Mouse (Mus musculus) stomach, embryonic 16.5 days (tissue): ENCODE results near the gene Ebf1. TPM values are rescaled to one million over a fixed set of nuclear protein-coding genes. Genes with fewer than 3 reads are reported as not detected.
A peak's percentile ranks its signal among the peaks of the same experiment; 100 is the strongest.

Source experiments
- ATAC-seq: fragments of 200-750 bp; cut with Nextera tagmentation; 2 replicates; pipeline ENCODE4 v1.8.0; 2017; ENCODE audit warnings: moderate number of reproducible peaks, moderate TSS enrichment; ENCODE audit not compliant: insufficient read depth, low FRiP score
- H3K27ac ChIP-seq: fragments of 300-500 bp; sonication (generic); 2 replicates; pipeline ENCODE4 v1.5.1; 2014; ENCODE audit warnings: low read length
- H3K27me3 ChIP-seq: fragments of 300-500 bp; sonication (generic); 2 replicates; pipeline ENCODE4 v1.6.1; 2014; ENCODE audit warnings: low read length, control low read depth, mixed read lengths; ENCODE audit not compliant: control insufficient read depth, insufficient read depth
- H3K36me3 ChIP-seq: fragments of 300-500 bp; sonication (generic); 2 replicates; pipeline ENCODE4 v1.6.1; 2014; ENCODE audit warnings: low read length; ENCODE audit not compliant: control insufficient read depth, insufficient read depth
- H3K4me1 ChIP-seq: fragments of 300-500 bp; sonication (generic); 2 replicates; pipeline ENCODE4 v1.6.1; 2014; ENCODE audit warnings: low read length, control low read depth, mixed read lengths; ENCODE audit not compliant: control insufficient read depth, insufficient read depth
- H3K4me2 ChIP-seq: fragments of 300-500 bp; sonication (generic); 2 replicates; pipeline ENCODE4 v1.6.1; 2014; ENCODE audit warnings: low read depth, low read length, mixed read lengths
- H3K4me3 ChIP-seq: fragments of 300-500 bp; sonication (generic); replicated peaks from 2 replicates; pipeline ENCODE4 v1.5.1; 2014; ENCODE audit warnings: mild to moderate bottlenecking, low read length
- H3K9ac ChIP-seq: fragments of 300-500 bp; sonication (generic); 2 replicates; pipeline ENCODE4 v1.6.1; 2014; ENCODE audit warnings: low read length
- H3K9me3 ChIP-seq: fragments of 300-500 bp; sonication (generic); replicated peaks from 2 replicates; pipeline ENCODE4 v1.6.1; 2016; ENCODE audit warnings: low read length, control low read depth; ENCODE audit not compliant: control insufficient read depth
- WGBS: fragments of 180-500 bp; shearing (Covaris S2); extraction: QIAGEN DNeasy Blood & Tissue Kit; methylation state at CpG from one replicate; pipeline ENCODE4 v1.1.7; 2014; 5-methylcytosine and 5-hydroxymethylcytosine counted together
- polyA plus RNA-seq: library from polyadenylated mRNA; unstranded; fragments of >200 nt; fragmentation: Nextera tagmentation; extraction: Ambion mirVana; gene quantifications from 2 replicates; pipeline ENCODE4 v1.2.1, GENCODE M21; 2015

Gene Ebf1
- polyA plus RNA-seq, 1 experiment from 2014 or later = 12.4 TPM

DNA sequence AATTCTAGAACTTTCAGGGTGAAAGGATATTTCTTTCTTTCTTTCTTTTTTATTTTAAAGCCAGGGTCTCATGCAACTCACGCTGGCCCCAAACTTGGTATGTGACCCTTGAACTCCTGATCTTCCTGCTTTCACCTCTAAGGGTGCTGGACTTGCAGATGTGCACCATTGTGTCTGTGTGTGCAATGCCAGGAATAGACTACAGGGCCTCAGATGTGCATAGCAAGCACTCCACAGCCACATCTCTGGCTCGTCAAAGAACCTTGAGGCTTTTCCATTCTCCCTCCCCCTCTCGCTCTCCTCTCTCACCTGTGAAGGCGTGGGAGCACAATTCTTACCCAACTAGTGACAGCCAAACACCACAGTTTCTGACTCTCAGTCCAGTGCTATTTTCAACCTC is 137.2 kb downstream of the Ebf1 start:
- peaks cover 7% of the 10 kb centered on the region; the same call in 1 of the 2 replicates for H3K4me1 ChIP-seq
- H3K27me3 ChIP-seq = no peaks in the 10 kb centered on the region
- no peaks in the 10 kb centered on the region for H3K36me3 ChIP-seq
- no peak overlapping the region for H3K27ac ChIP-seq
- 60% methylated on average over 4 of the region's 4 CpGs for WGBS
- no peaks in the 10 kb centered on the region for H3K9me3 ChIP-seq
- no peak overlapping the region for H3K4me3 ChIP-seq
- no peak overlapping the region for H3K4me2 ChIP-seq
- no peak overlapping the region for H3K9ac ChIP-seq
- ATAC-seq = no peak

DNA sequence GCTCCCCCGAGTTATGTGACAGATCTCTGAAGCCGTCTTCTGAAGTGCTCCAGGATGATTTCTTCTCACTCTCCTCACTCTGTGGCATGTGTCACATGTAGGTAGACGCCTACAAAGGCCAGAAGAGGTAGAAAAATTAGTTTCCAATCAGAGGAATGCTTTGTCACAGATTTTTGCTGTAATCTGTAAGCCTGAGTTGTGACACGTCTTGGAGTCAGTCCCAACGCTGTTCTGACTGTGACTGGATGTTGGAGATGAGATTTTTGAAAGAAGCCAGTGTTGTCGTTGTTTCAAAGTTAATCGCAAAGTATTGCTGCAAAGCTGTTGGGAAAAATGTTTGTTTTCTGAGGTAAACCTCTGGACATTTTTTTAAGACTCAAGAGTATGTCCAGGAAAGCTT is 139.2 kb downstream of the Ebf1 start:
- H3K4me3 ChIP-seq = no peak overlapping the region
- WGBS = 74% methylated on average over 7 of the region's 7 CpGs
- ATAC-seq = no peak
- H3K4me2 ChIP-seq = no peak overlapping the region
- no peak overlapping the region for H3K27ac ChIP-seq
- H3K27me3 ChIP-seq = no peaks in the 10 kb centered on the region
- H3K4me1 ChIP-seq = peaks cover 7% of the 10 kb centered on the region; the same call in 1 of the 2 replicates
- no peaks in the 10 kb centered on the region for H3K9me3 ChIP-seq
- no peaks in the 10 kb centered on the region for H3K36me3 ChIP-seq
- H3K9ac ChIP-seq = no peak overlapping the region

DNA sequence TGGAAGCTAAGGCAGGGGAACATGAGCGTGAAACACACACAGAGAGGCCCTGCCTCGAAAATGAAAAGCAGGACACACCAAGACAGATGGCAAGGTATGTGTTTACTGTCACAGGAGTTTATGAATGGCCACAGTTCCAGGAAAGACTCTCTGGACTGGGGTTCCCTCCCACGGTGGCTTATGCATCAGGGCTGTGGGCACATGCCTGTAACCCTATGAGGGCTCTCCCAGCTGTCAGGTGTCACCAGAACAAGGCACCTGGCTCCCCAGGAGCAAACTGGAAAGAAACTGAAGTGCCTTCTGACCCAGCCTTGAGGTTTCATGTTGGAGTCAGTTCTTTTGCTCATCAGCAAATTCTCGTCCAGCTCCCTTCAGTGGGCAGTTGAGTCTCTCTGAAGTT is 141.7 kb downstream of the Ebf1 start:
- 56% methylated on average over 4 of the region's 4 CpGs for WGBS
- H3K36me3 ChIP-seq = no peaks in the 10 kb centered on the region
- ATAC-seq = no peak
- no peaks in the 10 kb centered on the region for H3K9me3 ChIP-seq
- no peak overlapping the region for H3K4me2 ChIP-seq
- no peaks in the 10 kb centered on the region for H3K27me3 ChIP-seq
- no peak overlapping the region for H3K27ac ChIP-seq
- no peak overlapping the region for H3K9ac ChIP-seq
- H3K4me3 ChIP-seq = no peak overlapping the region
- H3K4me1 ChIP-seq = peaks cover 9% of the 10 kb centered on the region; the same call in 1 of the 2 replicates

DNA sequence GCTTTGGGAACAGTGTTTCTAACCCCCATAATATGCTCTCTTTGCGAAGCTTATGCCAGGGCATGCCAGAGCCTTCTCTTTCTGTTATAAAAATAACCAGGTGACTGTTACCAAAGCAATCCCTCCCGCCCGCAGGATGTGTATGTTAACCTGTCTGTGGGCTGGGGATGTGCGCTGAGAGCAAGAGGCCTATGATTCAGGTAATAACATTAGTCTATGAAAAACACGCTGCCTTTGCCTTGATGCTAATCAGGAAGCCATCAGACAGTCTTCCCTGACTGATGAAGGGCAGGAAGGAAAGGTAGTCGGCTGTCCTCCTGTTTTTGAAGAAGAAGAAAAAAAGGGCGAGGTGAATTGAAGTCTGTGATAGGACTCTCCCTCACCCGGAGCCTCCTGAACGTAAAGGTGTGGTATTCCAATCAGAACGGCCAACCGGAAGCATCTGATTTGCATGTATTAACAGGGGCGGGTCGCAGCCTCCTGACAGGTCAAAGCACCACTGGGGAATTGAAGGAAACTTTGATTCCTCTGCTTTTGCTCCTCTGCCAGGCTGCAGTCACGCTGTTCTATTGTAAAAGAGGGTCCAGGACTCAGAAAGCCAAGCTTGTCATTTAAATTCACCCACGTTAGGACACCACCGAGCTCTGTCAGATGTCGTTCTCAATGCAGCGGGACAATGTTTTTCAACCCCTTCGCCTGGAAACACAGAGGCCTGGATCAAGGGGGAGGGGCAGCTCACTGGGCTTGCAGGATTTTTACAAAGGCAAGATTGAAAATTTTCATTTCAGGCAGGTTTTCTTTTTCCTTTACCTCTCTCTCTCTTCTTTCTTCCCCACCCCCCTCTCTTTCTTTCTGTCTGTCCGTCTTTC is 144.2 kb downstream of the Ebf1 start:
- Histone ChIP-seq H3K27me3 (no peaks in the 10 kb centered on the region), H3K4me1 (peaks cover 9% of the 10 kb centered on the region; the same call in 1 of the 2 replicates), H3K9me3 (no peaks in the 10 kb centered on the region), H3K4me2 (peak overlapping the region; percentile 14), H3K27ac (no peak overlapping the region), H3K9ac (no peak overlapping the region), H3K4me3 (no peak overlapping the region; the same call in 1 of the 2 replicates), H3K36me3 (no peaks in the 10 kb centered on the region)
- WGBS = 28% methylated on average over 20 of the region's 20 CpGs
- ATAC-seq = no peak

DNA sequence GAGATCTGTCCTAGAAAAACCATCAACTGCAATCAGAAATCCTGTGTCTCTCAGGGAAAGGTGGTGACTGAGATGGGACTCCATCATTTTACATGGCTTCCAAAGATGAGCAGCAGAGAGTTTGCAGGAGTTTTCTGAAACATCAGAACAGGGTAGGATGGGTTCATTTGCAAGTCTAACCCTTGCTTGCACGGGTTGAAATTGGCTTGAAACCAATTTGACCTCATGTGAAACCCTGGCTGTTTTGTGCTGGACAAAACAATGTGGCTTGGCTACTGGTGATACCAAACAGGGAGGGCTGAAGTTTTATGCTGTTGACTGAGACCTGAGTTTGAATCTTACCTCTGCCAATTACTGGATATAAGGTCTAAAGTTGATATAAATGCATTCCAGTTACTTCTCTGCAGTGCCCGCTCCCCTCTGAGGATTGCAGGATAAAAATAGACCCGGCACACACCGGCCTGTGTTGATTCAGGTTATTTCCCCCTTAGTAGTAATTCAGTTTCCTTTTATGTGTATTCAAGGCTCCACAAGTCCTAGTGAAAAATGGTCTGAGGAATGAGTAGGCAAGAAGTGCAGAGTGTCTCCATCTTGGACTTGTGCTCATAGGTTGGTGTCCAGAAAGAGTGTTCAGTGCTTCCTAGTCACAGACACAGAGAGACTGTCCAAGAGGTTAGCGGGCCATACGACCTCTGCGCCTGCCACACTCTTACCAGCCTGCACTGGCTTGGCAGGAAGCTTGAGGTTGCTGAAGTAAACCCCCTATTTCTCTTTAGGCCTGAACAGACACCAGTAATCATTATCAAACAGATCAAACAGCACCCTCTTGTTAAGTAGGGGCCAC is 147.1 kb downstream of the Ebf1 start:
- H3K4me1 ChIP-seq = peaks cover 2% of the 10 kb centered on the region; the same call in 1 of the 2 replicates
- ATAC-seq = no peak
- no peak overlapping the region for H3K9ac ChIP-seq
- H3K9me3 ChIP-seq = no peaks in the 10 kb centered on the region
- no peaks in the 10 kb centered on the region for H3K36me3 ChIP-seq
- no peak overlapping the region for H3K27ac ChIP-seq
- no peaks in the 10 kb centered on the region for H3K27me3 ChIP-seq
- no peak overlapping the region for H3K4me3 ChIP-seq
- WGBS = 78% methylated on average over 7 of the region's 7 CpGs
- no peak overlapping the region for H3K4me2 ChIP-seq

DNA sequence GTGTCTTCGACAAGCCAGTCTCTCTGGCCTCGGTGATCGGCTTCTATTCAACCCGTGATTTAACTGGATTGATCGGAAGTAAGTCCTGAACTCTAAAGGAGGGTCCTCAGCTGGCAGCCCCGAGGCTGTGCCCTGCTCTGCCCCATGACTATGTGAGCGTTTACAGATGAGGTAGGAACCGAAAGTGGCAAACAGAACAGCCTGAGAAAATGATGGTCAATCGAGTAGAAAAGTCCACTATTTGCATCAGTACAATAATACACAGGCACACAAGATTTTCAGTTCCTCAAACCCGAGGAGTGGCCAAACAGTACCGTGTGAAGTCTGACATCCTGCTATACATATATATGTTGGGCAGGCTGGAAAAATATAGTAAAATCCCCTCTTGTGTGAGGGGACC is 147.9 kb downstream of the Ebf1 start:
- no peak for ATAC-seq

DNA sequence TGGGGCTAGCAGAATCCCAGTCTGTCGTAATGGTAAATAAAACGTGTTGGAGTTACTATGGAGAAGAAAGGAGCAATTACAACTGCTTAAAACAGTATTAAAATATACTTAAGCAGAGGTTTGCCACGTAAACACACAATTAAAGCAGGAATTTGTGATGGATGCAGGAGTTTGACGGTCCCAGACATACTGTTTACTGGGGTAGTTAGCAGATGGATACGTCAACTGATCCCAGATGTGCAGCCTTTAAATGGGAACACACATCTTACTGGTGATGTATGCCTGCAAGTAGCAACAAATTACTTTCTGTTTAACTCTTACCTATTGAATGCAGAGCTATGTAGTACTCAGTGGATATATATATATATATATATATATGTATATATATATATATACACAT is 149.1 kb downstream of the Ebf1 start:
- Histone ChIP-seq H3K27me3 (no peaks in the 10 kb centered on the region), H3K4me3 (no peak overlapping the region), H3K9me3 (no peaks in the 10 kb centered on the region), H3K9ac (no peak overlapping the region), H3K4me1 (peaks cover 2% of the 10 kb centered on the region; the same call in 1 of the 2 replicates), H3K4me2 (no peak overlapping the region), H3K36me3 (no peaks in the 10 kb centered on the region), H3K27ac (no peak overlapping the region)
- no peak for ATAC-seq
- WGBS = 43% methylated on average over 5 of the region's 5 CpGs

More for the DNA sequence above, 147.9 kb downstream of the Ebf1 start:
- Histone ChIP-seq H3K4me1 (peaks cover 2% of the 10 kb centered on the region; the same call in 1 of the 2 replicates), H3K4me3 (no peak overlapping the region), H3K4me2 (no peak overlapping the region), H3K27ac (no peak overlapping the region), H3K36me3 (no peaks in the 10 kb centered on the region), H3K27me3 (no peaks in the 10 kb centered on the region), H3K9me3 (no peaks in the 10 kb centered on the region), H3K9ac (no peak overlapping the region)
- 85% methylated on average over 11 of the region's 11 CpGs for WGBS

DNA sequence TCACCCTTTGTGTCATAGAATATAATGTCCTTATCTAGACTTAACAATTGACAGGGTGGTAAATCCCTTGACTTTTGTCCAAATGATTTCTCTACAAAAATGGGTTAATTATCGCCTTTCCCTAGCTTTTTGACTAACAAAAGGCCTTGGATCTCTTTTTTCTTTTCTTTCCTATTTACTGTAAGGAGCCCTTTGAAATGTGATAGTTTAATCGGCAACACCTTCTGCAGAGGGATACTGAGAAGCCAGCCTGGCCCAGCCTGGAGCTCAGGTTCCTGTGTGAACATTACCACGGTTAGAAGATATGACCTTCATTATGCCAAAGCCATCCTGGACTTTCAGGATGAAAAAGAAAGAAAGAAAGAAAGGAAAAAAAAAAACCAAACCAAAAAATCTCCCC is 150.2 kb downstream of the Ebf1 start:
- H3K27ac ChIP-seq = no peak overlapping the region
- H3K4me1 ChIP-seq = no peaks in the 10 kb centered on the region
- no peak overlapping the region for H3K9ac ChIP-seq
- WGBS = 28% methylated on average over 3 of the region's 3 CpGs
- H3K36me3 ChIP-seq = no peaks in the 10 kb centered on the region
- no peaks in the 10 kb centered on the region for H3K27me3 ChIP-seq
- ATAC-seq = no peak
- H3K9me3 ChIP-seq = no peaks in the 10 kb centered on the region
- H3K4me3 ChIP-seq = no peak overlapping the region
- no peak overlapping the region for H3K4me2 ChIP-seq

DNA sequence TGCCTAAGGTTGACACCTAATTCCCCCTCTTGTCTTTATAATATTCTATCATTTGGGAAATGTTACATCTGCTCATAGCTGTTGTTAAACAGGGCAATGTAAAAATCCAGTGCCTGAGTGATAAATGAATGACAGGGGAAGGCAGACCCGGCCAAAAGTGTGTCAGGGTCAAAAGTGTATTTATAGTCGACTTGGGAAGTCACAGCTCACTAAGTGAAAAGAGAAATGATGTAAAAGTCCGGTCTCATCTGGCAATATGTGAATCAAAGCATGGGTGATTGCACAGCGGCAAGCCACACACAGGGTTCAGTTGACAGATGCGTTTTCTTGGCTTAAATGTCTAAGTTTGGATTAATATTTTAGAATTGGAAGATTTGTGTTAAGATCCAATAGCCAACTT is 151.2 kb downstream of the Ebf1 start:
- Histone ChIP-seq H3K4me1 (no peaks in the 10 kb centered on the region), H3K9me3 (no peaks in the 10 kb centered on the region), H3K27me3 (no peaks in the 10 kb centered on the region), H3K36me3 (no peaks in the 10 kb centered on the region), H3K27ac (no peak overlapping the region), H3K4me2 (no peak overlapping the region), H3K4me3 (no peak overlapping the region), H3K9ac (no peak overlapping the region)
- 50% methylated on average over 5 of the region's 5 CpGs for WGBS
- no peak for ATAC-seq
